Mouse (Mus musculus): Measurements from ENCODE around the gene Medag.

Medag gene

GRCm38 (mm10) chr5:149385228-149385961 is 26.2 kb upstream of the Medag start:
- no peak for DNase-seq (ENCODE audit: low read depth)

GRCm38 (mm10) chr5:149386294-149386850 is 25.2 kb upstream of the Medag start:
- peak; percentile 89 for DNase-seq (ENCODE audit: low read depth)

GRCm38 (mm10) chr5:149388947-149389346 is 22.6 kb upstream of the Medag start:
- peak; percentile 82 for DNase-seq (ENCODE audit: low read depth)

GRCm38 (mm10) chr5:149389548-149390211 is 21.9 kb upstream of the Medag start:
- peak; percentile 97 for DNase-seq (ENCODE audit: low read depth)

GRCm38 (mm10) chr5:149391574-149392375 is 19.8 kb upstream of the Medag start:
- DNase-seq (ENCODE audit: low read depth): no peak

- DNase-seq (ENCODE audit: low read depth): no peak
Measured at GRCm38 (mm10) chr5:149392420-149392988, 19.0 kb upstream of the Medag start.

- no peak for DNase-seq (ENCODE audit: low read depth)
Measured at GRCm38 (mm10) chr5:149401446-149401975, 10.0 kb upstream of the Medag start.

- no peak for DNase-seq (ENCODE audit: low read depth)
Measured at GRCm38 (mm10) chr5:149402029-149402428, 9.5 kb upstream of the Medag start.

GRCm38 (mm10) chr5:149403386-149403785 is 8.2 kb upstream of the Medag start:
- no peak for DNase-seq (ENCODE audit: low read depth)

- DNase-seq (ENCODE audit: low read depth): no peak
Measured at GRCm38 (mm10) chr5:149404710-149405109, 6.8 kb upstream of the Medag start.

GRCm38 (mm10) chr5:149406791-149407276 is 4.7 kb upstream of the Medag start:
- DNase-seq (ENCODE audit: low read depth): peak; percentile 84

GRCm38 (mm10) chr5:149409502-149409901 is 2.0 kb upstream of the Medag start:
- no peak for DNase-seq (ENCODE audit: low read depth)

GRCm38 (mm10) chr5:149412194-149412575 is 636 bp downstream of the Medag start:
- DNase-seq (ENCODE audit: low read depth): no peak

GRCm38 (mm10) chr5:149412671-149413070 is 1.1 kb downstream of the Medag start:
- DNase-seq (ENCODE audit: low read depth): no peak

- no peak for DNase-seq (ENCODE audit: low read depth)
Measured at GRCm38 (mm10) chr5:149414369-149415167, 3.0 kb downstream of the Medag start.

- DNase-seq (ENCODE audit: low read depth): no peak
Measured at GRCm38 (mm10) chr5:149417381-149417780, 5.8 kb downstream of the Medag start.

GRCm38 (mm10) chr5:149426525-149426924 is 15.0 kb downstream of the Medag start:
- DNase-seq (ENCODE audit: low read depth): no peak

GRCm38 (mm10) chr5:149427277-149428060 is 15.9 kb downstream of the Medag start:
- no peak for DNase-seq (ENCODE audit: low read depth)

GRCm38 (mm10) chr5:149428347-149428746 is 16.8 kb downstream of the Medag start:
- no peak for DNase-seq (ENCODE audit: low read depth)

- no peak for DNase-seq (ENCODE audit: low read depth)
Measured at GRCm38 (mm10) chr5:149428810-149429255, 17.3 kb downstream of the Medag start.

Data from fibroblast of lung, adult 2 months (primary cell).